Mouse (Mus musculus) ES-E14 (cell line): ENCODE data around the gene Nfib. TPM values are rescaled to one million over a fixed set of nuclear protein-coding genes. Genes with fewer than 3 reads are reported as not detected.

ENCODE experiments used
- DNase-seq: peaks from one replicate; pipeline ENCODE4 v3.0.0-alpha.2; 2013; ENCODE audit warnings: low read depth, low spot score
- H3K27ac ChIP-seq: 2 replicates; pipeline ENCODE4 v1.5.1; 2012; ENCODE audit warnings: low read depth, mild to moderate bottlenecking, low read length, moderate library complexity, mixed read lengths; ENCODE audit not compliant: poor library complexity, insufficient read depth, severe bottlenecking
- H3K36me3 ChIP-seq: 2 replicates; pipeline ENCODE4 v1.6.1; 2012; ENCODE audit warnings: mild to moderate bottlenecking, low read length, moderate library complexity, mixed read lengths; ENCODE audit not compliant: control insufficient read depth, poor library complexity, insufficient read depth, severe bottlenecking
- H3K4me1 ChIP-seq, 2 experiments: fragments of 150-350 bp in 1 of 2; sonication (generic) in 1 of 2; 2 replicates each; pipeline ENCODE4 v1.6.1; 2012; ENCODE audit warnings: low read length in 2 of 2, mild to moderate bottlenecking in 1 of 2, mixed read lengths in 1 of 2; ENCODE audit not compliant: control insufficient read depth in 2 of 2, insufficient read depth in 2 of 2, poor library complexity in 1 of 2
- H3K4me3 ChIP-seq, 2 experiments: fragments of 150-350 bp in 1 of 2; sonication (generic) in 1 of 2; 2 replicates each; pipeline ENCODE4 v1.5.1; 2012; ENCODE audit warnings: low read length in 2 of 2, low read depth in 1 of 2, mild to moderate bottlenecking in 1 of 2, mixed read lengths in 1 of 2; ENCODE audit not compliant: insufficient read depth in 1 of 2, poor library complexity in 1 of 2, severe bottlenecking in 1 of 2
- H3K9ac ChIP-seq: 2 replicates; pipeline ENCODE4 v1.6.1; 2012; ENCODE audit warnings: low read depth, mild to moderate bottlenecking, low read length, mixed read lengths; ENCODE audit not compliant: poor library complexity, insufficient read depth, severe bottlenecking
- H3K9me3 ChIP-seq: fragments of 150-350 bp; sonication (generic); 2 replicates; pipeline ENCODE4 v1.6.1; 2012; ENCODE audit warnings: low read depth, mild to moderate bottlenecking, low read length; ENCODE audit not compliant: control insufficient read depth, insufficient read depth
- CHD2 ChIP-seq: IDR thresholded peaks from 2 replicates; pipeline ENCODE4 v1.6.1; 2014; ENCODE audit warnings: mild to moderate bottlenecking, low read depth, low read length, inconsistent platforms
- HCFC1 ChIP-seq: IDR thresholded peaks from 2 replicates; pipeline ENCODE4 v1.6.1; 2012; ENCODE audit warnings: low read length, inconsistent platforms, borderline replicate concordance; ENCODE audit not compliant: insufficient read depth
- MAFK ChIP-seq: IDR thresholded peaks from 2 replicates; pipeline ENCODE4 v1.6.1; 2014; ENCODE audit warnings: mild to moderate bottlenecking, low read depth, low read length, inconsistent platforms; ENCODE audit not compliant: insufficient read depth
- ZC3H11A ChIP-seq: IDR thresholded peaks from 2 replicates; pipeline ENCODE4 v1.6.1; 2012; ENCODE audit warnings: low read depth, mild to moderate bottlenecking, inconsistent platforms, low read length, borderline replicate concordance
- ZNF384 ChIP-seq: IDR thresholded peaks from 2 replicates; pipeline ENCODE4 v1.6.1; 2012; ENCODE audit warnings: low read depth, low read length, inconsistent platforms
- in situ Hi-C, 2 experiments: fragments of 600-800 bp; cut with MboI; formaldehyde crosslinking; loops; one replicate each; pipeline ENCODE4 v1.15.1; 2025; ENCODE audit warnings: low sequenced_read_pairs in 2 of 2, inconsistent platforms in 1 of 2; ENCODE audit not compliant: unreplicated experiment in 2 of 2
- total RNA-seq: library from RNA; depleted of rRNA; stranded (reverse); fragments of 300-350 nt; gene quantifications from 2 replicates; pipeline ENCODE4 v1.2.3, GENCODE M21; 2012

Gene Nfib
- total RNA-seq, 1 experiment: 8.9 TPM

- Histone ChIP-seq H3K27ac (no peak overlapping the region), H3K9ac (no peak overlapping the region), H3K4me1 (no peaks in the 10 kb centered on the region), H3K36me3 (no peaks in the 10 kb centered on the region), H3K4me3 (no peak overlapping the region), H3K9me3 (no peaks in the 10 kb centered on the region)
- DNase-seq: no peak
- no peak for TF ChIP-seq ZC3H11A
- TF ChIP-seq MAFK: no peak
- TF ChIP-seq ZNF384: no peak
- TF ChIP-seq HCFC1: no peak
- no peak for TF ChIP-seq CHD2
- in situ Hi-C loops: loop anchor here in 1 of 2 experiments (25.0 kb wide), 1 partner anchor 1032 kb away; no protein-coding TSS in a partner anchor
Measured at GRCm38 (mm10) chr4:82593681-82594666, 111.6 kb downstream of the Nfib start.

- Histone ChIP-seq H3K4me3 (no peak overlapping the region), H3K27ac (no peak overlapping the region), H3K9ac (no peak overlapping the region), H3K4me1 (no peaks in the 10 kb centered on the region), H3K9me3 (no peaks in the 10 kb centered on the region), H3K36me3 (no peaks in the 10 kb centered on the region)
- DNase-seq: no peak
- TF ChIP-seq MAFK: no peak
- TF ChIP-seq CHD2: no peak
- no peak for TF ChIP-seq ZC3H11A
- TF ChIP-seq ZNF384: no peak
- TF ChIP-seq HCFC1: no peak
- in situ Hi-C loops: loop anchor here in 1 of 2 experiments (25.0 kb wide), 1 partner anchor 1030 kb away; no protein-coding TSS in a partner anchor
Measured at GRCm38 (mm10) chr4:82592086-82593030, 113.2 kb downstream of the Nfib start.

- in situ Hi-C loops: loop anchor here in 1 of 2 experiments (25.0 kb wide), 1 partner anchor 1027 kb away; no protein-coding TSS in a partner anchor
- no peak for TF ChIP-seq ZNF384
- TF ChIP-seq ZC3H11A: peak; percentile 71; the same call in 1 of the 2 replicates
- TF ChIP-seq CHD2: no peak
- TF ChIP-seq HCFC1: no peak
- no peak for TF ChIP-seq MAFK
- peak; percentile 31 for DNase-seq
- Histone ChIP-seq H3K4me1 (no peaks in the 10 kb centered on the region), H3K27ac (no peak overlapping the region), H3K4me3 (no peak overlapping the region), H3K9me3 (no peaks in the 10 kb centered on the region), H3K9ac (no peak overlapping the region), H3K36me3 (no peaks in the 10 kb centered on the region)
Measured at GRCm38 (mm10) chr4:82589345-82589890, 116.1 kb downstream of the Nfib start.

GRCm38 (mm10) chr4:82588718-82589117 lies 116.8 kb downstream of the Nfib start:
- in situ Hi-C loops: loop anchor here in 1 of 2 experiments (25.0 kb wide), 1 partner anchor 1026 kb away; no protein-coding TSS in a partner anchor
- no peaks in the 10 kb centered on the region for H3K4me1 ChIP-seq
- TF ChIP-seq MAFK (no peak), ZNF384 (no peak), HCFC1 (no peak), CHD2 (no peak), ZC3H11A (no peak)

More at GRCm38 (mm10) chr4:82588718-82589117, 116.8 kb downstream of the Nfib start:
- no peak overlapping the region for H3K27ac ChIP-seq
- no peak overlapping the region for H3K4me3 ChIP-seq
- H3K9ac ChIP-seq: no peak overlapping the region
- H3K9me3 ChIP-seq: no peaks in the 10 kb centered on the region
- DNase-seq: no peak
- no peaks in the 10 kb centered on the region for H3K36me3 ChIP-seq
